Mouse (Mus musculus) heart, embryonic 11.5 days (tissue): Measurements from ENCODE around the gene Gstm3. TPM values are rescaled to one million over a fixed set of nuclear protein-coding genes. Genes with fewer than 3 reads are reported as not detected.

ENCODE experiments used
- ATAC-seq: fragments of 200-750 bp; cut with Nextera tagmentation; replicated peaks from 2 replicates; pipeline ENCODE4 v1.8.0; 2017; ENCODE audit warnings: moderate library complexity; ENCODE audit not compliant: insufficient number of reproducible peaks, low FRiP score, low TSS enrichment
- H3K27ac ChIP-seq: fragments of 300-500 bp; sonication (generic); 2 replicates; pipeline ENCODE4 v1.5.1; 2014; ENCODE audit warnings: mild to moderate bottlenecking, low read depth, low read length
- H3K27me3 ChIP-seq: fragments of 300-500 bp; sonication (generic); 2 replicates; pipeline ENCODE4 v1.6.1; 2014; ENCODE audit warnings: mild to moderate bottlenecking, low read length, mixed read lengths; ENCODE audit not compliant: control insufficient read depth, insufficient read depth
- H3K36me3 ChIP-seq: fragments of 300-500 bp; sonication (generic); 2 replicates; pipeline ENCODE4 v1.6.1; 2014; ENCODE audit warnings: mild to moderate bottlenecking, low read length, moderate library complexity, mixed read lengths; ENCODE audit not compliant: control insufficient read depth, insufficient read depth
- H3K4me1 ChIP-seq: fragments of 300-500 bp; sonication (generic); 2 replicates; pipeline ENCODE4 v1.6.1; 2014; ENCODE audit warnings: low read length; ENCODE audit not compliant: control insufficient read depth, insufficient read depth
- H3K4me2 ChIP-seq: fragments of 300-500 bp; sonication (generic); 2 replicates; pipeline ENCODE4 v1.6.1; 2014; ENCODE audit warnings: mild to moderate bottlenecking, moderate library complexity
- H3K4me3 ChIP-seq: fragments of 300-500 bp; sonication (generic); 2 replicates; pipeline ENCODE4 v1.5.1; 2014; ENCODE audit warnings: low read depth, low read length
- H3K9ac ChIP-seq: fragments of 300-500 bp; sonication (generic); 2 replicates; pipeline ENCODE4 v1.6.1; 2014; ENCODE audit warnings: mild to moderate bottlenecking, low read depth, low read length, moderate library complexity
- H3K9me3 ChIP-seq: fragments of 300-500 bp; sonication (generic); replicated peaks from 2 replicates; pipeline ENCODE4 v1.6.1; 2016; ENCODE audit warnings: low read length; ENCODE audit not compliant: control insufficient read depth
- WGBS: fragments of 180-500 bp; shearing (Covaris S2); extraction: QIAGEN DNeasy Blood & Tissue Kit; methylation state at CpG from one replicate; pipeline ENCODE4 v1.1.7; 2014; ENCODE audit not compliant: insufficient replicate concordance; 5-methylcytosine and 5-hydroxymethylcytosine counted together
- polyA plus RNA-seq: library from polyadenylated mRNA; unstranded; fragments of >200 nt; fragmentation: Nextera tagmentation; extraction: Ambion mirVana; gene quantifications from 2 replicates; pipeline ENCODE4 v1.2.1, GENCODE M21; 2014

The Gstm3 gene
- polyA plus RNA-seq, 1 experiment from 2014 or later = 0.13 TPM

- Histone ChIP-seq H3K27ac (no peak overlapping the region), H3K9ac (no peak overlapping the region), H3K27me3 (no peaks in the 10 kb centered on the region; the same call in 1 of the 2 replicates), H3K4me1 (no peaks in the 10 kb centered on the region), H3K4me2 (no peak overlapping the region), H3K36me3 (no peaks in the 10 kb centered on the region), H3K4me3 (no peak overlapping the region), H3K9me3 (no peaks in the 10 kb centered on the region)
- WGBS = 78% methylated on average over 15 of the region's 15 CpGs
- ATAC-seq = no peak
Measured at GRCm38 (mm10) chr3:107916674-107917073, 52.4 kb downstream of the Gstm3 start.

Other genes starting within 250 kb of the Gstm3 start
- gene Csf1, start 208.8 kb downstream of the Gstm3 start, polyA plus RNA-seq = 10.7 and 11.0 TPM in 2 replicates
- not detected in 2 replicates for gene Eps8l3, start 92.1 kb downstream of the Gstm3 start, polyA plus RNA-seq
- gene Gstm5, start 73.5 kb downstream of the Gstm3 start, polyA plus RNA-seq = 131 TPM in 2 replicates
- 17.2 and 20.3 TPM in 2 replicates for gene Gstm7, start 37.5 kb downstream of the Gstm3 start, polyA plus RNA-seq
- gene Gstm6, start 25.5 kb downstream of the Gstm3 start, polyA plus RNA-seq = 11.7 TPM in 2 replicates
- gene Gstm2, start 17.2 kb upstream of the Gstm3 start, polyA plus RNA-seq = 52.0 and 57.5 TPM in 2 replicates
- 32.8 and 35.5 TPM in 2 replicates for gene Gstm1, start 48.7 kb upstream of the Gstm3 start, polyA plus RNA-seq
- gene Gstm4, start 75.6 kb upstream of the Gstm3 start, polyA plus RNA-seq = 14.7 and 17.7 TPM in 2 replicates
- gene Ampd2, start 117.4 kb upstream of the Gstm3 start, polyA plus RNA-seq = 30.6 and 32.1 TPM in 2 replicates
- gene Gnat2, start 123.5 kb upstream of the Gstm3 start, polyA plus RNA-seq = 1.1 and 1.3 TPM in 2 replicates
- 91.3 and 102 TPM in 2 replicates for gene Gnai3, start 176.9 kb upstream of the Gstm3 start, polyA plus RNA-seq
- 0.13 and 0.16 TPM in 2 replicates for gene Gpr61, start 185.6 kb upstream of the Gstm3 start, polyA plus RNA-seq
- 1.3 and 1.9 TPM in 2 replicates for gene Amigo1, start 217.1 kb upstream of the Gstm3 start, polyA plus RNA-seq
- 1.7 and 2.0 TPM in 2 replicates for gene Cyb561d1, start 231.9 kb upstream of the Gstm3 start, polyA plus RNA-seq
- 7.1 and 8.4 TPM in 2 replicates for gene Atxn7l2, start 241.7 kb upstream of the Gstm3 start, polyA plus RNA-seq